Mouse (Mus musculus) C2C12 (cell line): ENCODE results near the gene Slco3a1.

Source experiments
- CTCF ChIP-seq: IDR thresholded peaks from one replicate; pipeline ENCODE4 v1.5.1; 2011; ENCODE audit not compliant: control insufficient read depth, insufficient read depth, insufficient read length
- USF1 ChIP-seq: IDR thresholded peaks from one replicate; pipeline ENCODE4 v1.6.1; 2011; ENCODE audit warnings: low read depth, mild to moderate bottlenecking, control low read depth, moderate library complexity

GRCm38 (mm10) chr7:74329004-74329403 lies 225.6 kb downstream of the Slco3a1 start:
- no peak for TF ChIP-seq CTCF
- TF ChIP-seq USF1: no peak
